ENCODE assay signal across 8 mouse cellular contexts in genomic region chr16:31508981-31509380, GRCm38 (mm10).
DNase-seq lines count a peak whose midpoint lies in the region; ATAC-seq and TF ChIP-seq lines count a peak whose summit lies in the region.

No protein-coding gene starts in this region.

- peak; percentile 90 for ATAC-seq in hindbrain, postnatal 0 days
- no peak for ATAC-seq in inflammation-experienced regulatory T-cells, adult 6 months

- peak; percentile 67 for TF ChIP-seq POLR2A in cortical plate, adult 2 months (IDR thresholded peaks at IDR 0.05; ENCODE audit: extremely low read depth, insufficient read depth, low read length)

- peak; percentile 73 for DNase-seq in WW6 (ENCODE audit: low read depth, low spot score)
- peak; percentile 50 to 56 for DNase-seq in gastrocnemius, adult 8-10 months (ENCODE audit: low spot score in 2 of 2)
- peak; percentile 87 for DNase-seq in hindbrain, postnatal 0 days (ENCODE audit: low spot score)
- DNase-seq in left cerebral cortex, adult 11 months (ENCODE audit: low spot score), result peak; percentile 84
- peak; percentile 89 for DNase-seq in lung, postnatal 10 days
- DNase-seq in right cerebral cortex, adult 2 months (ENCODE audit: low spot score in 2 of 2), result peak; percentile 84 to 88

- no peaks in the 10 kb centered on the region for H3K9me3 ChIP-seq in hindbrain, postnatal 0 days (ENCODE audit: low read length)

- WGBS in hindbrain, postnatal 0 days, result 2% methylated on average over 18 of the region's 18 CpGs

- H3K27ac ChIP-seq in cortical plate, adult 2 months (ENCODE audit: insufficient read depth, low read length), result peak overlapping the region; percentile 62
- peak overlapping the region; percentile 45 for H3K27ac ChIP-seq in hindbrain, postnatal 0 days

- no peak overlapping the region for H3K4me3 ChIP-seq in cortical plate, adult 2 months (ENCODE audit: insufficient read depth, low read length)
- H3K4me3 ChIP-seq in hindbrain, postnatal 0 days (ENCODE audit: low read length), result peak overlapping the region; percentile 11

- peak overlapping the region; percentile 41 for H3K4me2 ChIP-seq in hindbrain, postnatal 0 days (ENCODE audit: low read depth, low read length)

- peaks cover 5% of the 10 kb centered on the region for H3K4me1 ChIP-seq in cortical plate, adult 2 months (ENCODE audit: control insufficient read depth, insufficient read depth, low read length)
- H3K4me1 ChIP-seq in hindbrain, postnatal 0 days (ENCODE audit: insufficient read depth, low read length), result peaks cover 10% of the 10 kb centered on the region; the same call in 1 of the 2 replicates

- H3K36me3 ChIP-seq in hindbrain, postnatal 0 days (ENCODE audit: insufficient read depth, low read length), result no peaks in the 10 kb centered on the region

- no peak for TF ChIP-seq CTCF in cortical plate, adult 2 months (IDR thresholded peaks at IDR 0.05; ENCODE audit: extremely low read depth, insufficient read depth, low read length)
- TF ChIP-seq CTCF in hindbrain, postnatal 0 days (IDR thresholded peaks at IDR 0.05; ENCODE audit: low read depth), result peak; percentile 40

- H3K9ac ChIP-seq in hindbrain, postnatal 0 days (replicated peaks; ENCODE audit: low read length), result peak overlapping the region; percentile 18

- no peaks in the 10 kb centered on the region for H3K27me3 ChIP-seq in hindbrain, postnatal 0 days (ENCODE audit: insufficient read depth, low read length)
